Mouse (Mus musculus) Patski (cell line): ENCODE measurements around the gene Neurl2. TPM values are rescaled to one million over a fixed set of nuclear protein-coding genes. Genes with fewer than 3 reads are reported as not detected.
"Not testable (repeated sequence)": the region's sequence is repeated elsewhere in the genome, so short reads cannot be mapped to it uniquely, and the experiment has no call there.

Experiments used
- ATAC-seq: fragments of 100-300 bp; one replicate; pipeline ENCODE4 v1.8.0; 2021
- CTCF ChIA-PET: fragments of 350-600 bp; sonication (Branson Sonifier 250); formaldehyde crosslinking; loops from one replicate; lab custom pipeline; 2022; ENCODE audit warnings: inconsistent platforms; lab: Charles Lee
- POLR2A ChIA-PET: fragments of 350-600 bp; sonication (Branson Sonifier 250); formaldehyde crosslinking; loops from one replicate; lab custom pipeline; 2022; ENCODE audit warnings: antibody characterized with exemption, inconsistent platforms; lab: Charles Lee
- DNase-seq: peaks from one replicate; pipeline ENCODE4 v3.0.0-alpha.2; 2011; ENCODE audit warnings: low read depth, low spot score
- H3K27me3 ChIP-seq: fragments of 371-371 bp; one replicate; pipeline ENCODE4 v1.5.1; 2021
- CTCF ChIP-seq: fragments of 100-300 bp; IDR thresholded peaks from one replicate; pipeline ENCODE4 v1.5.1; 2021
- in situ Hi-C: fragments of 300-500 bp; cut with MboI; formaldehyde crosslinking; loops from 3 replicates; pipeline ENCODE4 v1.11.1; 2018; ENCODE audit warnings: low pct_unique_long_range_greater_than_20kb, mixed read lengths
- polyA plus RNA-seq: library from polyadenylated mRNA; unstranded; gene quantifications from one replicate; pipeline ENCODE4 v1.2.3, GENCODE M21; 2021

Gene Neurl2
- polyA plus RNA-seq, 1 experiment from 2014 or later = 2.6 TPM

DNA sequence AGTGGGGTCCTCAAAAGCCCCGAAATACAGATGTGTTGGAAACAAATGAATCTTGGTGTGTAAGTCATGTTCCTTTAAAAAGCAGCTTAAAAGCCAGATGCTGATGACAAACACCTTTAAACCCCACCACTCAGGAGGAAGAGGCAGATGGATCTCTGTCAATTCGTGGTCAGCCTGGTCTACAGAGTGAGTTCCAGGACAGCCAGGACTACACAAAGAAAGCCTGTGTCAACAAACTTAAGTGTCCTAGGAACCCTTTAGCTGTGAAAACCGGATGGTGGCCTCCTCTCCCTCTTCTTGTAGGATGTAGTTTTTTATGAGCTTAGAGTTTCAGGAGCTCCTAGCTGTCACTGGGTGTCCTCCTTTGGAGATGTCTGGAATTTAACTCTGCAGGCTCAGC, 40.4 kb upstream of the Neurl2 start:
- no peak for ATAC-seq
- CTCF ChIA-PET = interaction anchor here (1.4 kb wide), 1 partner anchor 80 kb away, joined by 3 read pairs; no protein-coding TSS in a partner anchor
- in situ Hi-C loops = no loop called here

DNA sequence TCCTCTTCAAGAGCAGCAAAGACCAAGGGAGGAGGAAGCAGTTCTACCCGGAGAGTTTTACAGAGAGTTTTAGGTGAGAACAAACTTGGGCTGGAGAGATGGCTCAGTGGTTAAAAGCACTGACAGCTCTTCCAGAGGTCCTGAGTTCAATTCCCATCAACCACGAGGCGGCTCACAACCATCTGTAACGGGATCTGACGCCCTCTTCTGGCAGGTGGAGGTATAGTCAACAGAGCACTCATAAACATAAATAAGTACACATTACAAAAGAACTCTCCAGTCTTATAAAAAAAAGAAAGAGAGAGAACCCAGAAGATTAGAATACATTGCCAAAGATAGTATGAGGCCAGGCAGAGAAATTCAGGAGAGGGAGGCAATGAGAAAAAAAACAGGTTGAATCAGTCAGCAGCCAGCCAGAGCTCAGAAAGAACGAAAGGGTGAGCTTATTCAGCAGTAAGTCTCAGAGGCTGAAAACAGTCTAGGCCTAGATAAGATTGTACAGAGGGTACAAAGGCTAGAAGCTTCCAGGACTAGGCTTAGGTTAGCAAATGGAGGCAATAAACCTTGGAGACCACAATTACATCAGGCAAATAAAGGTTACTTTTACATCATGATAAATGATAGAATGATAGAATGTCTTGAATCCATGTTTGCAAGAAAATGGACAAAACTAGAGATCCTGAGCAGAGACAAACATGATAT, 38.5 kb upstream of the Neurl2 start:
- ChIA-PET POLR2A (no interaction called here), CTCF (no interaction called here)
- H3K27me3 ChIP-seq = no peaks in the 10 kb centered on the region
- DNase-seq (no peak), ATAC-seq (no peak)
- peak; percentile 47 for TF ChIP-seq CTCF
- in situ Hi-C loops = no loop called here

More for the DNA sequence above, 40.4 kb upstream of the Neurl2 start:
- no peak for TF ChIP-seq CTCF
- POLR2A ChIA-PET = interaction anchor here (2.8 kb wide), 1 partner anchor 9 kb away, joined by 7 read pairs; no protein-coding TSS in a partner anchor
- no peak for DNase-seq
- no peaks in the 10 kb centered on the region for H3K27me3 ChIP-seq

DNA sequence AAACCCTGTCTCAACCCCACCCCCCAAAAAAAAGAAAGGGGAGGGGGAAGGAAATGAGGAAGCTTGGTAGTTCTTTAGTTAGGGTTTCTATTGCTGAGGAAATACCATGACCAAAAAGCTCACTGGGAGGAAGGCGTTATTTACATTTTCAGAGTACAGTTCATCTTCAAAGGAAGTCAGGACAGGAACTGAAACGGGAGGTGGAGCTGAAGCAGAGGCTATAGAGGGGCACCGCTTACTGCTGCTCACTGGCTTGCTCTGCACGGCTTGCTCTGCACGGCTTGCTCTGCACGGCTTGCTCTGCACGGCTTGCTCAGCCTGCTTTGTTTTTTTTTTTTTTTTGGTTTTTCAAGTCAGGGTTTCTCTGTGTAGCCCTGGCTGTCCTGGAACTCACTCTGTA, 35.2 kb upstream of the Neurl2 start:
- ChIA-PET CTCF (interaction anchor here (1.5 to 2.3 kb wide), 4 partner anchors 8 to 45 kb away, joined by 3 to 8 read pairs (median 4); partner anchors contain the start of genes Ctsa and Neurl2), POLR2A (interaction anchor here (0.6 to 1.9 kb wide), 3 partner anchors 9 to 34 kb away, joined by 3 to 4 read pairs (median 3); no protein-coding TSS in a partner anchor)
- in situ Hi-C loops = no loop called here
- DNase-seq (no peak), ATAC-seq (no peak)
- H3K27me3 ChIP-seq = no peaks in the 10 kb centered on the region
- no peak for TF ChIP-seq CTCF

DNA sequence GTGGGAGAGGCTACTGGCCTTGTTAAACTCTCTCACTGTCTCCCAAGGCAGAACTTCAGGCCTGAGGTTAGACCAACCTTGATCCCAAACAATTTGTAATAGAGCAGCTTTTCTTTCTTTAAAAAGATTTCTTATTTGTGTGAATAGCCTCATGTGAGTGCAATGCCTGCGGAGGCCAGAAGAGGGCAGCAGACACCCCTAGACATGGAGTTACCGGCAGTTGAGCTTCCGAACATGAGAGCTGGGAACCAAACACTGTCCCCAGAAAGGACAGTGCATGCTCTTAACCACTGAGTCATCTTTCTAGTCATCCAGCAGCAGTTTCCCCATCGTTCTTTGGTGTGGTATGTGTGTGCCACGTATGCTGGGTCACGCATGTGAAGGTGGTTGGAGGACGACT, 34.3 kb upstream of the Neurl2 start:
- ATAC-seq (peak; percentile 19), DNase-seq (no peak)
- POLR2A ChIA-PET = interaction anchor here (1.1 to 1.9 kb wide), 2 partner anchors 9 to 33 kb away, joined by 3 to 4 read pairs; no protein-coding TSS in a partner anchor
- TF ChIP-seq CTCF = peak; percentile 88
- H3K27me3 ChIP-seq = no peaks in the 10 kb centered on the region
- in situ Hi-C loops = no loop called here
- CTCF ChIA-PET = interaction anchor here (1.0 to 2.3 kb wide), 10 partner anchors 9 to 84 kb away, joined by 3 to 8 read pairs (median 4); partner anchors contain the start of genes Ctsa, Neurl2 and Pcif1

DNA sequence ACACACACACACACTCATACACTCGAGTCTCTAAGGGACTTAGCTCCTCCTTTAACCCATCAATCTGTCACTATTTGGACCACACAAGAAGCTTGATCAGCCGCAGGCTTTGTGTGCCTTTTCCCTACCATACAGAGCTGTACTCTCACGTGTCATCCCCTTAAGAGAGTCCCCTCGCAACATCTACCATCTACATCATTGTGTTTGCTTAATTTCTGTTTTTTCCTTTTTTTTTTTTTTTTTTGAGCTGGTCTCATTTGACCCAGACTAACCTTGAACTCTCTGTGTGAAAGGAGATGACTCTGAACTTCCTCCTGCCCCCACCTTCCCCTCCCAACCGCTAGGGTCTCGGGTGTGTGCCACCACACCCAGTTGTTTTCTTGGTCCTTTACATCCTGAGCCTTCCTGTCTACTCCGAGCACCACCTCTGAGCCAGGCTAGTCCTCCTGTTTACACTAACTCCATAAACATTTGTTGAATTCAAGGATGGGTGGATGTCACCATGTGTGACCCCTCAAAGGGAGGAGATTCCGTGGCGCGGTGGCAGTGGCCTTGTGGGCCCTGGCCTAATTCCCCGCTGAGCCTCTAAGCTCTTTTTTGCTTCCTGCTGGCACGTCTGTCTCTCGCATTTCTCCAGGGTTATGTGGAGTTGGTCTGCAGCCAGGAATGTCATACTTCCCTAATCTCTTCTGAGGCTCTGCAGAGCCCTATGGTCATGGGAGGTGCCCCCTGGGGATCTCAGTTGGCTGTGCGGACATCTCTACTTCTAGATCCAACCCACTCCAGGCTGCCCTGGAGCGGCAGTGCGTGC, 33.7 kb upstream of the Neurl2 start:
- peak; percentile 95 for DNase-seq
- ATAC-seq = peak; percentile 89
- POLR2A ChIA-PET = interaction anchor here (0.6 to 1.9 kb wide), 6 partner anchors 10 to 98 kb away, joined by 3 to 8 read pairs (median 4); no protein-coding TSS in a partner anchor
- CTCF ChIA-PET = interaction anchor here (0.9 to 2.3 kb wide), 12 partner anchors 8 to 85 kb away, joined by 3 to 8 read pairs (median 4); partner anchors contain the start of genes Ctsa, Neurl2 and Pcif1
- in situ Hi-C loops = no loop called here
- TF ChIP-seq CTCF = no peak
- no peaks in the 10 kb centered on the region for H3K27me3 ChIP-seq

DNA sequence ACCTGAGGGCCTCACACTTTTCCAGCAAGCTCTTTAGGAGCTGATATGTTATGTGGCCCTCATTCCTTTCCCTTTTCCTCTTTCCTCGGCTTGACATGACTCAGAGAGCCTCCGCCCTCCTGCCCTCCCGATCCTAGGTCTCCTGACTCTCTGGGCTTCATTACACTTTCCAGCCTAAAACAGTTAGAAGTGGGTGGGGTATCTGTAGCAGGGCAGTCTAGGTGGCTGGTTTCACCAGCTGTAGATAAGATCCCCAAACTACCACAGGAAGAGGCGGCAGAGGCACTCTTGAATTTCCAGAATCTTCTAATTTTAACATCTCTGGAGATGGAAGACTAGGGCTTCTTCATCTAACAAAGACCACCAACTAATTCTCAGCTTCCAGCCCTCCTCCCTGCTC, 31.3 kb upstream of the Neurl2 start:
- H3K27me3 ChIP-seq = no peaks in the 10 kb centered on the region
- CTCF ChIA-PET = interaction anchor here (1.1 kb wide), 1 partner anchor 22 kb away, joined by 3 read pairs; no protein-coding TSS in a partner anchor
- in situ Hi-C loops = no loop called here
- DNase-seq (no peak), ATAC-seq (no peak)
- no peak for TF ChIP-seq CTCF
- POLR2A ChIA-PET = interaction anchor here (2.0 kb wide), 1 partner anchor 10 kb away, joined by 7 read pairs; no protein-coding TSS in a partner anchor

DNA sequence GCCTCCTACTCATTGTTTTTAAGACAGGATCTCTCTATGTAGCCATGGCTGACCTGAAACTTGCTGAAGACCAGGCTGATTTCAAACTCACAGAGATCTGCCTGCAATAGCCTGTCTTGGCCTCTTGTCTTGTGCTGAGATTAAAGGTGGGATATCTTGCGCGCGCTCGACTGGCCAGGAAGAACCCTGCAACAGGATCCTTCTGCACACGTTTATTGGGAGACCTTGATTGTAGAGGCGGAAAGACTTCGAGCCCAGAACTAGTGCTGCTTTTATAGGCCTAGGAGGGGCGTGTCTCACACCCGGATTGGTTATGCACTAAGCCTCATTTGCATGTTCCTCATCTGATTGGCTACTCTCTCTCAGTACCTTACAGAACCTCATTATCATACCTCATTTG, 30.2 kb upstream of the Neurl2 start:
- POLR2A ChIA-PET = interaction anchor here (2.0 kb wide), 1 partner anchor 12 kb away, joined by 7 read pairs; no protein-coding TSS in a partner anchor
- DNase-seq, H3K27me3 ChIP-seq, CTCF ChIA-PET, ATAC-seq, in situ Hi-C loops: not testable (repeated sequence)

DNA sequence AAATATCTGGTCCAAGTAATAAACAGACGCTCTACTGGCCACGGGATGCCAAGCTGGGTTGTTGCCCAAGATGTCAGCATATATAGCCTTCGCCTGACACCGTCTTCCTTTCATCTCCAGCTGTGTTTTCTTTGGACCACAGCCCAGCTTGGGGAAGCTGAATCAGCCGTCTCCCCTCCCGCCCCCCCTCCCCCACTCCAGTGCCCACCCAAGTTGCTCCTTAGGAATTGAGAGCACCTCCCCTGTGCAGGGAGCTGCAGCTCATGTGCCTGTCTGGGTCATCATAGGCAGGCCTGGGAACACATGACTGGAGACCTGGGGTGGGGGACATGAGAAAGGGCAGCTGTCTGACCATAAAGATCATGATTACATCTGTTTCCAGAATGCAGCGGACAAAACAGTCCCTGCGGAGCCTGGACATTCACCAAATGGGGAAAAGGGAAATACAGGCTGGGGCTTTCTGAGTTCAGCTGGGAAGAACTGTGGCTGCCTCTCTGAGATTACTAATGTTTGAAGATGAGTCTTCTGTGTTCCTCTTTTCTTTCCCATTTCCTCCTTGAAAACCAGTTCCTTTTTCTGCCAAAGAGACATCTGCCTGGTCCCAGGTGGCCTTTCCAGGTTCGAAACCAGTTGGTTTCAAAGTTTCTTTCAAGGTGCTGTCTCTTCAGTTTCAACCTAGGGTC, 29.1 kb upstream of the Neurl2 start:
- H3K27me3 ChIP-seq = no peaks in the 10 kb centered on the region
- ATAC-seq = peak; percentile 61
- ChIA-PET POLR2A (no interaction called here), CTCF (interaction anchor here (0.7 to 1.3 kb wide), 2 partner anchors 14 to 67 kb away, joined by 3 to 4 read pairs; no protein-coding TSS in a partner anchor)
- no peak for TF ChIP-seq CTCF
- DNase-seq = peak; percentile 88
- in situ Hi-C loops = no loop called here

DNA sequence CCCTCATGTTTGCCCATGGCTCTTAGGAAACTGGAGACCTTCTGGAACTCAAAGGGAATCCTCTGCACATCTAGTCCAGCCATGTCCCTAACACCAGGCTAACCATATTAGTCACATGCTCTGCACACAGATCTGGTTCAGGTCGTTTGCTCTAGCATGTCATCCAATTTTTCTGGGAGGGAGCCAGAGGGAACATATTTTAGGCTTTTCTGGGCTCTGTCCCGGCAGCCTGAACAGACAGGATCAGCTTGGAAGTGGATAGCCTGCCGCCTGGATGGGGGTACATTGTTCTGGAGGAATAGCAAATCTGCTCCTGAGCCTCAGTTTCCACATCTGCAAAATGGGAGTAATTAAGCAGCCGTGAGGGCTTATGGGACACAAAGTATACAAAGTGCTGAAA, 27.8 kb upstream of the Neurl2 start:
- CTCF ChIA-PET = interaction anchor here (1.3 kb wide), 1 partner anchor 16 kb away, joined by 4 read pairs; no protein-coding TSS in a partner anchor
- DNase-seq = no peak
- in situ Hi-C loops = no loop called here
- ATAC-seq = no peak
- POLR2A ChIA-PET = no interaction called here
- no peak for TF ChIP-seq CTCF
- H3K27me3 ChIP-seq = no peaks in the 10 kb centered on the region
